Comparison of ENCODE assay signal across 9 mouse cellular contexts in the genomic region with DNA sequence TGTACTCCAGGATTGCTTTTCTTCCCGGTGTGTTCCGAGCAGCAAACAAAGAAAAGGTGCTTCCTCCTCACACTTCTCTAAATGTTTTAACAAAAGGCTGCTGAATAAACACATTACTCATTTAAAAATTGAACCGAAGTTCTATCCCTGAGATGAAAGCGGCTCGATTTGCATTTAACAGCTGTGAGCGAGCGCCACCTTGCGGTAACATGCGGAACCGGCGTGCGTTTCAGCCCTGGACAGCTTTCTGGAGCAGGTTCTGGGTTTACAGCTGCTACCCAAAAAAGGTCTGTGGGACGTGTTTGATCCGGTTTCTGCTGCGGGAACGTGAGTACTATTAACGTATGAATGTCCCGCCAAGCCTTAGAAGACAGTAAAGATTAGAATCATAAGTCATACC. TPM values are rescaled to one million over a fixed set of nuclear protein-coding genes. Genes with fewer than 3 reads are reported as not detected.
DNase-seq lines count a peak whose midpoint lies in the region; ATAC-seq lines count a peak whose summit lies in the region.
"Had no signal": no experiment of that assay in that cellular context is flagged by ENCODE, and none has a peak within 500 bp of the region (broad histone marks: within the 10 kb centered on the region; RNA-seq: fewer than 3 reads in every experiment).

No protein-coding gene starts in this region.

- H3K27me3 ChIP-seq in hindbrain, embryonic 15.5 days, result 0 out of 2 replicates have a peak, but pooled peaks cover 3% of the 10 kb centered on the region

- ATAC-seq in hindbrain, embryonic 15.5 days (ENCODE audit: low FRiP score, low read depth), result no peak
- ATAC-seq in erythroblast, adult 5-6 weeks (replicated peaks; ENCODE audit: low FRiP score, poor library complexity, severe bottlenecking), result no peak

- peak overlapping the region; percentile 87 for H3K4me2 ChIP-seq in hindbrain, embryonic 15.5 days

- peak overlapping the region; percentile 76 for H3K9ac ChIP-seq in hindbrain, embryonic 15.5 days

- peaks cover 53% of the 10 kb centered on the region for H3K4me1 ChIP-seq in hindbrain, embryonic 15.5 days (replicated peaks)

- peak overlapping the region; percentile 46 for H3K27ac ChIP-seq in hindbrain, embryonic 15.5 days (replicated peaks)

- WGBS in hindbrain, embryonic 15.5 days, result under 1% methylated on average over 18 of the region's 18 CpGs

- H3K4me3 ChIP-seq in hindbrain, embryonic 15.5 days, result peak overlapping the region; percentile 72
- H3K4me3 ChIP-seq: myocyte had no signal

- DNase-seq in R1 (ENCODE audit: low read depth, low spot score), result peak; percentile 82
- DNase-seq in cerebellum, adult 9-11 months, result peak; percentile 79
- peak; percentile 81 to 95 for DNase-seq in frontal cortex, postnatal 14 days (ENCODE audit: low spot score in 2 of 2)
- peak; percentile 88 for DNase-seq in layer of hippocampus, postnatal 36 days
- peak; percentile 81 for DNase-seq in lung, postnatal 14 days
- DNase-seq in right cerebral cortex, adult 18-20 months, result peak; percentile 91

- no peaks in the 10 kb centered on the region for H3K9me3 ChIP-seq in hindbrain, embryonic 15.5 days

- no peaks in the 10 kb centered on the region for H3K36me3 ChIP-seq in hindbrain, embryonic 15.5 days

RNA-seq across cellular contexts. Expression of gene Ptprt, which starts 1.9 kb away (rescaled TPM):
- polyA plus RNA-seq in hindbrain, embryonic 15.5 days (2015; fragmentation: Nextera tagmentation; extraction: Ambion mirVana), result 13.6 and 14.2 TPM in 2 replicates
- total RNA-seq in layer of hippocampus, postnatal 36 days (2021), result 10 to 100 TPM; 45.6 to 51.9 TPM
- not detected in 2 replicates for total RNA-seq in erythroblast, adult 5-6 weeks (2015; ENCODE audit: low replicate concordance)
- under 0.01 TPM in 1 of 2 replicates, not detected in the other for total RNA-seq in erythroblast, adult 5-6 weeks (2017; ENCODE audit: low replicate concordance)

Comparison
In these comparisons a context has a peak if more than half of its experiments do, and no peak if none do; other contexts are left out.
1. RNA of gene Ptprt, which starts 1.9 kb away (total RNA-seq): 45.6 to 51.9 TPM in layer of hippocampus, postnatal 36 days; under 0.01 TPM in erythroblast, adult 5-6 weeks; every median in the first group is over 10 times any median in the second.
2. Peak in every context shown above with its lines, with median percentiles within 50 percentile points of each other: DNase-seq.